Mouse (Mus musculus) ZHBTc4 (cell line): Measurements from ENCODE around the gene Gm20219.

Experiments used
- DNase-seq: peaks from one replicate; pipeline ENCODE4 v3.0.0-alpha.2; 2011; ENCODE audit warnings: low read depth, low spot score

Gm20219 gene

GRCm38 (mm10) chr17:56552781-56553363 is 1.3 kb downstream of the Gm20219 start:
- DNase-seq, result peak; percentile 93

GRCm38 (mm10) chr17:56551841-56552581 is 2.2 kb downstream of the Gm20219 start:
- DNase-seq, result no peak

- DNase-seq, result no peak
Measured at GRCm38 (mm10) chr17:56550784-56551475, 3.3 kb downstream of the Gm20219 start.

GRCm38 (mm10) chr17:56548605-56549105 is 5.5 kb downstream of the Gm20219 start:
- DNase-seq, result no peak

- peak; percentile 56 for DNase-seq
Measured at GRCm38 (mm10) chr17:56547846-56548604, 6.2 kb downstream of the Gm20219 start.

- DNase-seq, result no peak
Measured at GRCm38 (mm10) chr17:56547116-56547845, 6.9 kb downstream of the Gm20219 start.

- DNase-seq, result no peak
Measured at GRCm38 (mm10) chr17:56546576-56546975, 7.6 kb downstream of the Gm20219 start.

- no peak for DNase-seq
Measured at GRCm38 (mm10) chr17:56545945-56546344, 8.2 kb downstream of the Gm20219 start.

- no peak for DNase-seq
Measured at GRCm38 (mm10) chr17:56544699-56545387, 9.3 kb downstream of the Gm20219 start.

- no peak for DNase-seq
Measured at GRCm38 (mm10) chr17:56543684-56544224, 10.4 kb downstream of the Gm20219 start.

GRCm38 (mm10) chr17:56542736-56543135 is 11.5 kb downstream of the Gm20219 start:
- no peak for DNase-seq

GRCm38 (mm10) chr17:56540562-56540975 is 13.6 kb downstream of the Gm20219 start:
- DNase-seq, result peak; percentile 76

GRCm38 (mm10) chr17:56537912-56538311 is 16.3 kb downstream of the Gm20219 start:
- DNase-seq, result no peak

GRCm38 (mm10) chr17:56536874-56537273 is 17.3 kb downstream of the Gm20219 start:
- DNase-seq, result no peak

- no peak for DNase-seq
Measured at GRCm38 (mm10) chr17:56536192-56536591, 18.0 kb downstream of the Gm20219 start.

GRCm38 (mm10) chr17:56524943-56525342 is 29.2 kb downstream of the Gm20219 start:
- DNase-seq, result no peak

- DNase-seq, result no peak
Measured at GRCm38 (mm10) chr17:56522744-56523143, 31.4 kb downstream of the Gm20219 start.

- peak; percentile 51 for DNase-seq
Measured at GRCm38 (mm10) chr17:56515690-56516410, 38.3 kb downstream of the Gm20219 start.

GRCm38 (mm10) chr17:56514916-56515315 is 39.3 kb downstream of the Gm20219 start:
- DNase-seq, result no peak
